ENCODE assay signal across 20 mouse cellular contexts in the genomic region with DNA sequence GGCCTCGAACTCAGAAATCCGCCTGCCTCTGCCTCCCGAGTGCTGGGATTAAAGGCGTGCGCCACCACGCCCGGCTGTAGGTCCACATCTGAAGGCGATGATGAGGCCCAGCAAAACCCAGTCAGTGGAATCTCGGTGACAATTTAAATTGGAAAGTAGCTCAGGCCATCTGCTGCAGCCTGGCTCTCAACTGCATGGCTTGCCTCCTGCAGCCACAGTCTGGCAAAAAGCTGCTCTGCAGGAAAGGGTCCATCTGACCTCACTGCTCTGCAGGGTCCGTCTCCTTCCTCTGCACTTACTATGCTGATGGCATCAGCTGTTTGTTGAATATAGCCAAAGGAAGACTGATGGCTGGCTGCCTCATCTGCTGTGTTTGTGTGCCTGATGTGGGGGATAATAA. TPM values are rescaled to one million over a fixed set of nuclear protein-coding genes. Genes with fewer than 3 reads are reported as not detected.
DNase-seq lines count a peak whose midpoint lies in the region; ATAC-seq and TF ChIP-seq lines count a peak whose summit lies in the region.
"Had no signal": no experiment of that assay in that cellular context is flagged by ENCODE, and none has a peak within 500 bp of the region (broad histone marks: within the 10 kb centered on the region; RNA-seq: fewer than 3 reads in every experiment).

No protein-coding gene starts in this region.

- no peak for TF ChIP-seq CTCF in layer of hippocampus, adult 2 months (conservative IDR thresholded peaks at IDR 0.05)

- H3K4me1 ChIP-seq in forebrain, embryonic 15.5 days: peaks cover 21% of the 10 kb centered on the region
- H3K4me1 ChIP-seq in forebrain, embryonic 13.5 days: peaks cover 19% of the 10 kb centered on the region
- peaks cover 12% of the 10 kb centered on the region for H3K4me1 ChIP-seq in embryonic facial prominence, embryonic 10.5 days
- H3K4me1 ChIP-seq: intestine, embryonic 15.5 days had no signal

- no peaks in the 10 kb centered on the region for H3K27me3 ChIP-seq in forebrain, embryonic 15.5 days
- H3K27me3 ChIP-seq in forebrain, embryonic 13.5 days: 0 out of 2 replicates have a peak, but pooled peaks cover 2% of the 10 kb centered on the region
- H3K27me3 ChIP-seq in embryonic facial prominence, embryonic 10.5 days (replicated peaks; ENCODE audit: low read depth, poor library complexity, severe bottlenecking): no peaks in the 10 kb centered on the region
- H3K27me3 ChIP-seq: CH12.LX; embryonic facial prominence, embryonic 15.5 days; intestine, embryonic 15.5 days; limb, embryonic 15.5 days had no signal

- H3K36me3 ChIP-seq in forebrain, embryonic 15.5 days: no peaks in the 10 kb centered on the region
- H3K36me3 ChIP-seq in forebrain, embryonic 13.5 days (ENCODE audit: poor library complexity, severe bottlenecking): no peaks in the 10 kb centered on the region
- H3K36me3 ChIP-seq in embryonic facial prominence, embryonic 10.5 days (replicated peaks): peaks cover 10% of the 10 kb centered on the region; the same call in 1 of the 2 replicates
- H3K36me3 ChIP-seq: embryonic facial prominence, embryonic 15.5 days; intestine, embryonic 15.5 days; kidney, embryonic 15.5 days; limb, embryonic 15.5 days; midbrain, embryonic 15.5 days had no signal

- no peak for ATAC-seq in forebrain, embryonic 15.5 days (replicated peaks)
- no peak for ATAC-seq in forebrain, embryonic 13.5 days
- ATAC-seq: intestine, embryonic 15.5 days; midbrain, embryonic 15.5 days had no signal

- intact Hi-C loops in gastrocnemius, postnatal 36 days (cut with DNase I): no loop called here

- no peaks in the 10 kb centered on the region for H3K9me3 ChIP-seq in forebrain, embryonic 15.5 days
- no peaks in the 10 kb centered on the region for H3K9me3 ChIP-seq in forebrain, embryonic 13.5 days (replicated peaks)
- H3K9me3 ChIP-seq in embryonic facial prominence, embryonic 10.5 days: no peaks in the 10 kb centered on the region
- H3K9me3 ChIP-seq: embryonic facial prominence, embryonic 15.5 days; intestine, embryonic 15.5 days; kidney, embryonic 15.5 days; limb, embryonic 15.5 days; midbrain, embryonic 15.5 days had no signal

- H3K4me2 ChIP-seq in forebrain, embryonic 15.5 days (replicated peaks): no peak overlapping the region
- H3K4me2 ChIP-seq in forebrain, embryonic 13.5 days: no peak overlapping the region
- H3K4me2 ChIP-seq: embryonic facial prominence, embryonic 15.5 days; intestine, embryonic 15.5 days; kidney, embryonic 15.5 days; limb, embryonic 15.5 days; midbrain, embryonic 15.5 days had no signal

- H3K27ac ChIP-seq in forebrain, embryonic 15.5 days (replicated peaks): peak overlapping the region; percentile 37; the same call in 1 of the 2 replicates
- H3K27ac ChIP-seq in forebrain, embryonic 13.5 days: no peak overlapping the region
- peak overlapping the region; percentile 72; the same call in 1 of the 2 replicates for H3K27ac ChIP-seq in layer of hippocampus, adult 2 months
- H3K27ac ChIP-seq in embryonic facial prominence, embryonic 10.5 days (replicated peaks): no peak overlapping the region
- H3K27ac ChIP-seq: embryonic facial prominence, embryonic 15.5 days; intestine, embryonic 15.5 days; kidney, embryonic 15.5 days; limb, embryonic 15.5 days; midbrain, embryonic 15.5 days had no signal

- no peak for DNase-seq in layer of hippocampus, adult 2 months (ENCODE audit: low spot score in 2 of 2)
- DNase-seq in layer of hippocampus, postnatal 25 days (ENCODE audit: extremely low spot score in 1 of 2, low spot score in 1 of 2): no peak
- DNase-seq in cerebellum, adult 11-12 months: peak; percentile 90
- peak; percentile 79 to 86 for DNase-seq in cerebellum, postnatal 14 days
- no peak for DNase-seq in gastrocnemius, postnatal 36 days
- DNase-seq in embryonic facial prominence, embryonic 10.5 days (ENCODE audit: low spot score): no peak
- DNase-seq: adrenal gland, postnatal 25 days; heart, adult 11 months; heart, postnatal 36 days; layer of hippocampus, postnatal 36 days; lung, postnatal 10 days; thymus, adult 2 months had no signal

- H3K9ac ChIP-seq in forebrain, embryonic 15.5 days (replicated peaks): no peak overlapping the region
- no peak overlapping the region for H3K9ac ChIP-seq in forebrain, embryonic 13.5 days
- H3K9ac ChIP-seq: embryonic facial prominence, embryonic 15.5 days; intestine, embryonic 15.5 days; kidney, embryonic 15.5 days; limb, embryonic 15.5 days; midbrain, embryonic 15.5 days had no signal

- no peak overlapping the region for H3K4me3 ChIP-seq in forebrain, embryonic 15.5 days
- H3K4me3 ChIP-seq in forebrain, embryonic 13.5 days: no peak overlapping the region
- H3K4me3 ChIP-seq in layer of hippocampus, adult 2 months: no peak overlapping the region
- H3K4me3 ChIP-seq in embryonic facial prominence, embryonic 10.5 days: no peak overlapping the region
- H3K4me3 ChIP-seq: embryonic facial prominence, embryonic 15.5 days; intestine, embryonic 15.5 days; kidney, embryonic 15.5 days; limb, embryonic 15.5 days; midbrain, embryonic 15.5 days had no signal

- 76% methylated on average over 10 of the region's 10 CpGs for WGBS in forebrain, embryonic 15.5 days
- WGBS in forebrain, embryonic 13.5 days: 84% methylated on average over 10 of the region's 10 CpGs
- 89% methylated on average over 10 of the region's 10 CpGs for WGBS in embryonic facial prominence, embryonic 10.5 days

RNA-seq across cellular contexts. Expression of gene Ak4, which starts 3.9 kb away (rescaled TPM):
- polyA plus RNA-seq in forebrain, embryonic 15.5 days (2015; fragmentation: Nextera tagmentation; extraction: Ambion mirVana): 9.0 and 10.9 TPM in 2 replicates
- 9.7 and 10.2 TPM in 2 replicates for polyA plus RNA-seq in forebrain, embryonic 13.5 days (2015; fragmentation: Nextera tagmentation; extraction: Ambion mirVana)
- 10 to 100 TPM; 63.0 to 63.2 TPM for total RNA-seq in layer of hippocampus, adult 2 months (2021)
- total RNA-seq in layer of hippocampus, postnatal 25 days (2021): 10 to 100 TPM; 61.7 to 81.2 TPM
- total RNA-seq in gastrocnemius, postnatal 36 days (2021): 1 to 10 TPM; 1.1 to 1.9 TPM
- 25.0 and 32.2 TPM in 2 replicates for polyA plus RNA-seq in embryonic facial prominence, embryonic 10.5 days (2016; fragmentation: Nextera tagmentation; extraction: Ambion mirVana)

Comparison
In these comparisons a context has a peak if more than half of its experiments do, and no peak if none do; other contexts are left out.
1. H3K27ac ChIP-seq: peak in forebrain, embryonic 15.5 days (single experiment) and layer of hippocampus, adult 2 months (single experiment); none in forebrain, embryonic 13.5 days (single experiment) and embryonic facial prominence, embryonic 10.5 days (single experiment).
2. DNase-seq: peak in cerebellum, adult 11-12 months (single experiment) and cerebellum, postnatal 14 days (2 of 2); none in layer of hippocampus, adult 2 months (0 of 2), layer of hippocampus, postnatal 25 days (0 of 2), gastrocnemius, postnatal 36 days (0 of 2) and embryonic facial prominence, embryonic 10.5 days (single experiment).
3. RNA of gene Ak4, which starts 3.9 kb away (total RNA-seq): 61.7 to 81.2 TPM in layer of hippocampus, postnatal 25 days and 63.0 to 63.2 TPM in layer of hippocampus, adult 2 months; 1.1 to 1.9 TPM in gastrocnemius, postnatal 36 days; every median in the first group is over 10 times any median in the second.